Mouse (Mus musculus) G1E-ER4 (cell line): ENCODE results near the gene Gm20388. TPM values are rescaled to one million over a fixed set of nuclear protein-coding genes. Genes with fewer than 3 reads are reported as not detected.
A peak's percentile ranks its signal among the peaks of the same experiment; 100 is the strongest.

Experiments
- GATA1 ChIP-seq: IDR thresholded peaks from one replicate; pipeline ENCODE4 v1.8.0; 2012; ENCODE audit warnings: low read length, inconsistent platforms
- polyA plus RNA-seq: library from polyadenylated mRNA; stranded (reverse); fragments of >175 nt; gene quantifications from 2 replicates; pipeline ENCODE4 v1.2.3, GENCODE M21; 2012

Gene Gm20388
- polyA plus RNA-seq, 1 experiment = not detected

- no peak for TF ChIP-seq GATA1
Measured at GRCm38 (mm10) chr8:122343341-122343740, 2432.7 kb downstream of the Gm20388 start.

DNA sequence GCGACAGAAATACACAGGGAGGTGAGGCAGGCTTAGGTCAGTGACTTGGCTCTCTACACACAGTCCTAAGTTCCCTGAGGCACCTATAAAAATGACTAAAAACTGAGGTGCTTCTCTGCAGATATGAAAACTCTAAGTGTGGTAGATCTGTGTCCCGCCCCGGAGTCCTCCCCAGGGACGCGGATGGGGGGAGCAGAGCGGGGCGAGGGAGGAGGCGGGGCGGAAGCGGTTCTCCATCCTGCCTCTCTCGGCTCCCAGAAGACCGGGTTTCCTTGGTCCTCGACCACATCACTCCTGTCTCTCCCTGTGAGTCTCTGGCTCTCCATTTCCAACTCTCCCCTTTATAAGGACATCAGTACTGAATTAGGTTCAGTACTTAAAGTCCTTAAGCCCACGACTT is 2433.1 kb downstream of the Gm20388 start:
- TF ChIP-seq GATA1 = no peak

- no peak for TF ChIP-seq GATA1
Measured at GRCm38 (mm10) chr8:122344219-122344618, 2433.6 kb downstream of the Gm20388 start.

DNA sequence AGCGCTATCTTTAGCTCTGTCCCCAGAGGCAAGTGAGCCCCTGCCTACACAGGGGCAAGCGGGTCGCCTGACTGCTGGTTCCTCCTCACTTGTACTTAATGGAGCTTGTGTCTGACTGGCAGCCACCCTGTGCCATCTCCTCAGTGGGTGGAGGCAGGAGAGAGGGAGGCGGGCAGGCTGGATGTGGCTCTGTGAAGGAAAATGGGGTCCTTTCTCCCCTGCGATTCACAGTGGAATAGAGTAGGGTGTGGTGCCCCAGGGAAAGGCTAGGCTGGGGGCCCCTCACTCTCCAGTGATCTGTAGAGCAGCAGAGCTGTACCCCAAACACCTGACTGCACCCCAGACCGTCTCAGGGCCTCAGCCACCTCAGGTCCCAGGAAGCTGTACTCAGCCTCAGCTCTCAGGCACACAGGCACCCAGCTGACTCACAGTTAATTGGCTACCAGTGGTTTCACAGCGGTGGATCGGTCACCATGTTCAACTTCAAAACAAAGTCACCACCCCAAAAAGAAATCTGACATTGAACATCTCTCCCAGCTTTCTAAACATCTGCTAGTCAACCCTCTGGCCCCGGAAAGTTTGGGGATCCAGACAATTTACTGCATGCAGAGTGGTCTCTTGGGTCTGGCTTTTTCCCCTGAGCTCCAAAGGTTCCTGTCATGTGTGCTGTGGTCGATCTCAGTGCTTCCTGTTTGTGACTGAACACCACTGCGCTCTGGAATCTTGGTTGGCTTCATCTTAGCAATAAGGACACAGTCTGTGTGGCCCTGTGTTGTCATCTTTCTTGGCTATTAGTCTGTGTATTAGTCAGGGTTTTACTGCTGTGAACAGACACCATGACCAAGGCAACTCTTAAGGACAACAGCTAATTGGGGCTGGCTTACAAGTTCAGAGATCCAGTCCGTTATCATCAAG is 2434.8 kb downstream of the Gm20388 start:
- TF ChIP-seq GATA1 = no peak

DNA sequence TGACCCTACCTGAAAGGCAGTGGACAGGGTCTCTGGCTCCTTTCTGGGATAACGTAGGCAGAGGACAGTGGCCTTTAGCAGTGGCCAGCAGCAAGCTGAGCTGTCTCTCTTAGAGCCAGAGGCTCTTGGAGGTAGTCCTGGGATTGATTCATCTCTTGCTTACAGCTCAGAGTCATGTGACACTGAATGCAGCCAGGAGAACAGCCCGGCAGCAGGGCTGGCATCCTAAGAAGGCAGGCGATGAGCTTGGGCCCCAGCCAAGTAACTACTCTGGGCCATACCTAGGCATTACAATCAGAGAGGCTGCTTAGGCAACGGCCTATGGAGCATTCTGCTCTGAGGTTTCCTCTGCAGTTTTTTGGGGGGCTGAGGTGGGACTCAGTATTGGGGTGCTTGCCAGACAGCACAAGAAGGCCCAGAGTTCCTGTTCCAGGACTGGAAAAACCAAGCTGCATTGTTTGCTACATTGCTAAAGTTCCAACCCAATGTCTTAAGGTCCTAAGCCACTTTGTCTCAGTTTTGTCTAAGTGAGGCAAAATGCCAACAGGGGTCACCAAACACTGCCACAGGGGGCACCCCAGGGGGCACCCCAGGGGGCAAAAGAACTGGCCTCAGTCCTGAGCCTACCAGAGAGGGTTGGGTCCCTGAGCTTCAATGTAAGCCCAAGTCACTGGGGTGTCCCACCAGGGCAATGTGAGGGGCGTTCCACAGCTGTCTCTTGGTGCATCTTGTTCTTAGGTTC is 2437.3 kb downstream of the Gm20388 start:
- no peak for TF ChIP-seq GATA1

- TF ChIP-seq GATA1 = peak; percentile 85
Measured at GRCm38 (mm10) chr8:122349357-122350297, 2439.0 kb downstream of the Gm20388 start.

- TF ChIP-seq GATA1 = no peak
Measured at GRCm38 (mm10) chr8:122350309-122351089, 2439.9 kb downstream of the Gm20388 start.

DNA sequence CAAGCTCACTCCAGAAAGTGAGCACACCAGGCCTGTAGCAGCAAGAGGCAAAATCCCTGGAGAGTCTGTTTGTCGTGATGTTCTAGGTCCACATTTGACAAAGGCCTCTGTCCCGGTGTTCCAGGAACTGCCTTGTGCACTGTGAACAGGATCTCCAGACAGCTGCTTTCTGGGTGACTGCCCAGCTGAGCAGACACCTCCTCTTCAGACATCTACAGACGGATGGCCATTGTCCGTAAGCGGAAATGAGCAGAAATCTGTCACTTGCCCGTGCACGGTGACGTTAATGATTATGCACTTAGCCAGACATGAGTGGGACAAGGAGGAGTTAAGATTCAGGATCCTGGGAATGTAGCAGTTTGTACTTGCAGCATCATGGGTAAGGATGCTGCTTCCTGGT is 2443.5 kb downstream of the Gm20388 start:
- no peak for TF ChIP-seq GATA1

- no peak for TF ChIP-seq GATA1
Measured at GRCm38 (mm10) chr8:122355642-122356606, 2445.3 kb downstream of the Gm20388 start.

DNA sequence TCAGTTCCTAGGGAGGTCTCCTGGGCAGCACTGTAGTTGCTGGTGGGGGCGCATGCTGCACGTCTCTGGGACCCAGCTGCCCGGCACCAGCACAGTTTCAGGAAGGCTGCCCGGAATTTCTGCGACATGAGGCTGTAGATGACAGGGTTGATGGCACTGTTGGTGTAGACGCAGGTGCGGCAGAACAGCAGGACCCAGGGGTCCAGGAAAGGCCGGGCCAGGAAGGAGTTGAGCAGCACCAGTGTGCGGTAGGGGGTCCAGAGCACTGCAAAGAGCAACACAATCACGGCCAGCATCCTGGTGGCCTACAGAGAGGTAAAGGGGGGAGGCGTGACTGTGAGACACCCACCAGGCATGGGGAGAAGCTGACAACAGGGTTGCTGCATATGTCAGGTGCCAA is 2446.6 kb downstream of the Gm20388 start:
- TF ChIP-seq GATA1 = no peak

GRCm38 (mm10) chr8:122357641-122358040 is 2447.0 kb downstream of the Gm20388 start:
- no peak for TF ChIP-seq GATA1

DNA sequence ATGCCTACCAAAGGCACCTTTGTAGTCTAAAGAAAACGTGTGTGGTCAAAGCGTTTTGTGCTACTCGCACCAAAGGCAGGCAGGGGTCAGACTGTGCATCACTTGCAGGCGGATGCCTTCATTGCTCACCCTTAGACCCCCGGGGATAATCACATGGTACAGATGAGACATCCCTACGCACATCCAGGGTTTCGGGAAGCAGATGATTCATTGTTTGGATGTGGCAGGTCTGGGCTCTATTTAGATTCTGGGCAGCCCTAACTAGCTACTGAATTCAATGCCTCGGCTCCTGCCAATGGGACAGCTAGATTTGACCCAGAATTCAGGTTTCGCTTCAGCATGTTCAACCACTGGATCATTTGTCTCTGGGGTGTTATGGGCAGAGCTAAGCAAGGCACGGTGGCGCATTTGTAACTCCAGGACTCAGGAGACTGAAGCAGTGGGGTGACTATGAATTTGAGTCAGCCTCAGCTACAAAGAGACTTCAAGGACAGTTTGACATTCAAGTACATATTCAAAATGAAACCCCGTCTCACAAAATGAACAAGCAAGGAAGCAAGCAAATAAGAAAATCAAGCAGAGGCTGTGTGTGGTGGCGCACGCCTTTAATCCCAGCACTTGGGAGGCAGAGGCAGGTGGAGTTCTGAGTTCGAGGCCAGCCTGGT is 2448.6 kb downstream of the Gm20388 start:
- no peak for TF ChIP-seq GATA1

- no peak for TF ChIP-seq GATA1
Measured at GRCm38 (mm10) chr8:122360696-122361416, 2450.2 kb downstream of the Gm20388 start, which contains the start of gene Trhr2. Trhr2 (minus strand) TSS chr8:122360746.
